Mouse (Mus musculus) olfactory bulb, adult 2 months (tissue): ENCODE results near the gene Tesk2. TPM values are rescaled to one million over a fixed set of nuclear protein-coding genes. Genes with fewer than 3 reads are reported as not detected.
"Not testable (repeated sequence)": the region's sequence is repeated elsewhere in the genome, so short reads cannot be mapped to it uniquely, and the experiment has no call there.

Source experiments
- H3K27ac ChIP-seq: fragments of 200-500 bp; 2 replicates; pipeline ENCODE4 v1.5.1; 2012; ENCODE audit warnings: low read depth, low read length; ENCODE audit not compliant: insufficient read depth
- H3K4me1 ChIP-seq: fragments of 200-500 bp; 2 replicates; pipeline ENCODE4 v1.6.1; 2012; ENCODE audit warnings: low read length; ENCODE audit not compliant: control insufficient read depth, insufficient read depth
- H3K4me3 ChIP-seq: fragments of 200-500 bp; 2 replicates; pipeline ENCODE4 v1.5.1; 2012; ENCODE audit warnings: mild to moderate bottlenecking, low read depth, low read length, moderate library complexity; ENCODE audit not compliant: insufficient read depth
- CTCF ChIP-seq: fragments of 200-500 bp; IDR thresholded peaks from 2 replicates; pipeline ENCODE4 v1.5.1; 2012; ENCODE audit warnings: low read depth, mild to moderate bottlenecking, low read length, moderate library complexity; ENCODE audit not compliant: insufficient read depth
- POLR2A ChIP-seq: fragments of 200-500 bp; IDR thresholded peaks from 2 replicates; pipeline ENCODE4 v1.6.1; 2012; ENCODE audit warnings: mild to moderate bottlenecking, low read depth, low read length, moderate library complexity; ENCODE audit not compliant: insufficient read depth
- WGBS: fragments of 180-500 bp; shearing (Covaris S2); methylation state at CpG from one replicate; pipeline ENCODE4 v1.1.7; 2018; 5-methylcytosine and 5-hydroxymethylcytosine counted together
- polyA plus RNA-seq: library from polyadenylated mRNA; stranded (reverse); fragments of >200 nt; gene quantifications from 2 replicates; pipeline ENCODE4 v1.2.4, GENCODE M21; 2012; ENCODE audit warnings: low replicate concordance; ENCODE audit not compliant: missing spikeins, insufficient read depth, insufficient read length

The Tesk2 gene
- polyA plus RNA-seq: not detected in 2 replicates

GRCm38 (mm10) chr4:116720343-116721097 lies at the start of gene Tesk2:
Gene Tesk2 (plus strand): TSS chr4:116720948.
- WGBS: under 1% methylated on average over 33 of the region's 34 CpGs
- Histone ChIP-seq H3K4me3 (peak within 1 kb of the TSS; percentile 99), H3K4me1 (peaks cover 5% of the 10 kb centered on the region), H3K27ac (peak within 1 kb of the TSS; percentile 59; the same call in 1 of the 2 replicates)
- TF ChIP-seq POLR2A (0 out of 2 replicates have a peak, but pooled peaks have one; percentile 21), CTCF (no peak)

GRCm38 (mm10) chr4:116672785-116673184 lies 48.0 kb upstream of the Tesk2 start:
- Histone ChIP-seq H3K4me3 (no peak overlapping the region), H3K27ac (no peak overlapping the region), H3K4me1 (no peaks in the 10 kb centered on the region)
- WGBS: 77% methylated on average over 2 of the region's 2 CpGs
- no peak for TF ChIP-seq CTCF
- no peak for TF ChIP-seq POLR2A

- 94% methylated on average over 6 of the region's 6 CpGs for WGBS
- H3K4me3 ChIP-seq, H3K27ac ChIP-seq, H3K4me1 ChIP-seq: not testable (repeated sequence)
Observed at GRCm38 (mm10) chr4:116674761-116675160, 46.0 kb upstream of the Tesk2 start.

GRCm38 (mm10) chr4:116676027-116676426 lies 44.7 kb upstream of the Tesk2 start:
- Histone ChIP-seq H3K4me1 (no peaks in the 10 kb centered on the region), H3K27ac (no peak overlapping the region), H3K4me3 (no peak overlapping the region)
- 88% methylated on average over 3 of the region's 3 CpGs for WGBS
- no peak for TF ChIP-seq CTCF
- no peak for TF ChIP-seq POLR2A

GRCm38 (mm10) chr4:116677808-116678207 lies 42.9 kb upstream of the Tesk2 start:
- no peak overlapping the region for H3K4me3 ChIP-seq
- no peak overlapping the region for H3K27ac ChIP-seq
- no peak for TF ChIP-seq CTCF
- WGBS: 87% methylated on average over 1 of the region's 1 CpGs
- H3K4me1 ChIP-seq: no peaks in the 10 kb centered on the region

- Histone ChIP-seq H3K4me3 (no peak overlapping the region), H3K27ac (no peak overlapping the region), H3K4me1 (no peaks in the 10 kb centered on the region)
- TF ChIP-seq POLR2A (no peak), CTCF (no peak)
- 56% methylated on average over 5 of the region's 5 CpGs for WGBS
Observed at GRCm38 (mm10) chr4:116679141-116679540, 41.6 kb upstream of the Tesk2 start.

- H3K4me3 ChIP-seq, H3K27ac ChIP-seq, H3K4me1 ChIP-seq: not testable (repeated sequence)
- 92% methylated on average over 4 of the region's 4 CpGs for whole genome bisulfite sequencing
Observed at GRCm38 (mm10) chr4:116680521-116680920, 40.2 kb upstream of the Tesk2 start.

- H3K4me3 ChIP-seq: no peak overlapping the region
Observed at GRCm38 (mm10) chr4:116683957-116684356, 36.8 kb upstream of the Tesk2 start.

GRCm38 (mm10) chr4:116684665-116685064 lies 36.1 kb upstream of the Tesk2 start:
- no peaks in the 10 kb centered on the region for H3K4me1 ChIP-seq
- WGBS: 71% methylated on average over 2 of the region's 2 CpGs
- no peak for TF ChIP-seq CTCF
- peak overlapping the region; percentile 83 for H3K27ac ChIP-seq
- no peak overlapping the region for H3K4me3 ChIP-seq

More at GRCm38 (mm10) chr4:116683957-116684356, 36.8 kb upstream of the Tesk2 start:
- no peak for TF ChIP-seq POLR2A
- no peak overlapping the region for H3K27ac ChIP-seq
- 92% methylated on average over 4 of the region's 4 CpGs for WGBS
- H3K4me1 ChIP-seq: no peaks in the 10 kb centered on the region

- H3K27ac ChIP-seq: peak within 1 kb of the TSS; percentile 83
- H3K4me3 ChIP-seq: peak within 1 kb of the TSS; percentile 81
- under 1% methylated on average over 56 of the region's 56 CpGs for WGBS
- TF ChIP-seq CTCF (peak; percentile 50; the same call in 1 of the 2 replicates), POLR2A (peak; percentile 89)
- no peaks in the 10 kb centered on the region for H3K4me1 ChIP-seq
Observed at GRCm38 (mm10) chr4:116685402-116686061, 35.2 kb upstream of the Tesk2 start, which contains the start of gene Prdx1. Gene Prdx1 (plus strand): TSS chr4:116685544.
